Mouse (Mus musculus) liver, adult 2 months (tissue): ENCODE data around the gene Otop2. TPM values are rescaled to one million over a fixed set of nuclear protein-coding genes. Genes with fewer than 3 reads are reported as not detected.

Experiments used
- DNase-seq: peaks from one replicate; pipeline ENCODE4 v3.0.0-alpha.2; 2011; ENCODE audit warnings: low read depth, low spot score; ENCODE audit errors: extremely low read depth
- H3K27ac ChIP-seq: fragments of 200-500 bp; replicated peaks from 2 replicates; pipeline ENCODE4 v1.5.1; 2012; ENCODE audit warnings: low read depth, mild to moderate bottlenecking, control low read depth, inconsistent platforms, low read length; ENCODE audit not compliant: insufficient read depth
- H3K27me3 ChIP-seq: fragments of 200-500 bp; 2 replicates; pipeline ENCODE4 v1.6.1; 2012; ENCODE audit warnings: mild to moderate bottlenecking, moderate library complexity, low read length, inconsistent platforms; ENCODE audit not compliant: control insufficient read depth, insufficient read depth
- H3K36me3 ChIP-seq: fragments of 200-500 bp; 2 replicates; pipeline ENCODE4 v1.6.1; 2012; ENCODE audit warnings: low read length, inconsistent platforms; ENCODE audit not compliant: control insufficient read depth, insufficient read depth
- H3K4me1 ChIP-seq: fragments of 200-500 bp; 2 replicates; pipeline ENCODE4 v1.6.1; 2011; ENCODE audit warnings: low read length; ENCODE audit not compliant: control insufficient read depth, insufficient read depth
- H3K4me3 ChIP-seq: fragments of 200-500 bp; 2 replicates; pipeline ENCODE4 v1.5.1; 2011; ENCODE audit warnings: low read depth, mild to moderate bottlenecking, control low read depth, low read length, moderate library complexity; ENCODE audit not compliant: insufficient read depth
- H3K79me2 ChIP-seq: fragments of 200-500 bp; 2 replicates; pipeline ENCODE4 v1.6.1; 2012; ENCODE audit warnings: inconsistent platforms, mild to moderate bottlenecking, low read length, moderate library complexity; ENCODE audit not compliant: control insufficient read depth, insufficient read depth
- H3K9ac ChIP-seq: fragments of 200-500 bp; 2 replicates; pipeline ENCODE4 v1.6.1; 2012; ENCODE audit warnings: low read depth, mild to moderate bottlenecking, control low read depth, inconsistent platforms, low read length
- CTCF ChIP-seq: fragments of 200-500 bp; IDR thresholded peaks from 2 replicates; pipeline ENCODE4 v1.5.1; 2011; ENCODE audit warnings: low read depth, low read length, control low read depth
- POLR2A ChIP-seq: fragments of 200-500 bp; IDR thresholded peaks from 2 replicates; pipeline ENCODE4 v1.6.1; 2011; ENCODE audit warnings: low read length, control low read depth; ENCODE audit not compliant: insufficient read depth; ENCODE audit errors: extremely low read depth
- WGBS: fragments of 180-500 bp; shearing (Covaris S2); methylation state at CpG from one replicate; pipeline ENCODE4 v1.1.7; 2018; 5-methylcytosine and 5-hydroxymethylcytosine counted together
- polyA plus RNA-seq: library from polyadenylated mRNA; depleted of rRNA; stranded (reverse); fragments of >200 nt; gene quantifications from 2 replicates; pipeline ENCODE4 v1.2.3, GENCODE M21; 2012
- total RNA-seq: library from RNA; depleted of rRNA; stranded (reverse); fragments of >200 nt; gene quantifications from 2 replicates; pipeline ENCODE4 v1.2.3, GENCODE M21; 2014

Otop2 gene
- total and polyA plus RNA-seq, 2 experiments, result not detected

DNA sequence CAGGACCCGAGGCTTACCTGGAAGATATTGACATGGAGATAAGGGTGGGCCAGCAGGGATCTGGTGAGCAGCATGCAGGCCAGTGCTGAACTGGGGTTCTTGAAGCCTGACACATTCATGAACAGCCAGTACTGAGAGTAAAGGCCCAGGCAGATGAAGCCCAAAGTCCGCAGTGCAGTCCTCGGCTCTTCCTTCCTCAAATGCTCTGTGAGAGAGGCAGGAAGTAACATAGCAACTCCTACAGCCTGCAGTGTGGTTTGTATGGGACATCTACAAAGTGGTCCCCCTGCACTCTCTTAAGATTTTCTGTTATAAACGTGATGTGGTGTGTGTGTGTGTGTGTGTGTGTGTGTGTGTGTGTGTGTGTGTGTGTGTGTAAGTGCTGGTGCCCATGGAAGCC is 21.7 kb upstream of the Otop2 start:
- DNase-seq, result no peak
- Histone ChIP-seq H3K9ac (peak overlapping the region; percentile 19; the same call in 1 of the 2 replicates), H3K4me3 (no peak overlapping the region), H3K36me3 (peaks cover 17% of the 10 kb centered on the region; the same call in 1 of the 2 replicates), H3K79me2 (peaks cover 6% of the 10 kb centered on the region; the same call in 1 of the 2 replicates), H3K4me1 (peaks cover 2% of the 10 kb centered on the region; the same call in 1 of the 2 replicates), H3K27me3 (no peaks in the 10 kb centered on the region), H3K27ac (no peak overlapping the region)
- WGBS, result 68% methylated on average over 4 of the region's 4 CpGs
- TF ChIP-seq POLR2A (no peak), CTCF (no peak)

DNA sequence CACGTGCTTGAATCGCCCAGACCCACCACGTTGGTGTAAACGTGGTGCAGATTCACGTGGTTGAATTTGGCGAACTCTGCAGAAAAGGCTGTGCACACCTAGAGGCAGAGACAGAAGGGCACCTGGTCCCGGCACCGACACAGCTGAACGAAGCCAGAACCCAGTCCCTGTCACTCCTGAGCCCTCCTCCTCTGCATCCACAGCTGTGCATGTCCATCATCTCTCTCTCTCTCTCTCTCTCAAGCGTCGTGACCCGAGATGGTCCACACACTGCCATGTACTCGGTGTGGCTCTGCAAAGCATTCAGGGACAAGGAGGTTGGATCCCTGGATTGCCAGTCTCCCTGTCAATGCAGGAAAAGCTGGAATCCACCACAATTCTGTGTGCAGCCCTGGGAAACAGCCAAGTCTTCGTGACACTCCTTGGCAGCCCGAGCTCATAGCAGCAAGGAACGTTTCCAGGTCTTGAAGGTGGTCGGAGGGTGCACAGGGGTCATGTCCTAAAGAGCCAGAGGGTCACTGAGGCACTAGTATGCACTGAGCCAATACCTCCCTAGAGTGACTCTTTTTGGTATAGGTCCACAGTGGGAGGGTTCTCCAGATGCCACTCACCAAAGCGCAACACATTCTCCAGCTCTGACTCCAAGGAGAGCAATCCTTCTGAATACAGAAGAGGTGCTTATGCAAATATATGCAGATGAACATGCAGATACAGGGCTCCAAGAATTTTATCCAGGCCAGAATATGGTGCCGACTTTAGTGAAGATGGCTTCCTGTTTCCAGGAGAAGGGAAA is 20.6 kb upstream of the Otop2 start:
- H3K36me3 ChIP-seq, result peaks cover 20% of the 10 kb centered on the region; the same call in 1 of the 2 replicates
- H3K27me3 ChIP-seq, result no peaks in the 10 kb centered on the region
- no peak for DNase-seq
- peaks cover 11% of the 10 kb centered on the region; the same call in 1 of the 2 replicates for H3K79me2 ChIP-seq
- H3K9ac ChIP-seq, result no peak overlapping the region
- no peak overlapping the region for H3K27ac ChIP-seq
- H3K4me3 ChIP-seq, result no peak overlapping the region
- TF ChIP-seq POLR2A (no peak), CTCF (no peak)
- H3K4me1 ChIP-seq, result peaks cover 10% of the 10 kb centered on the region
- 84% methylated on average over 19 of the region's 19 CpGs for WGBS

DNA sequence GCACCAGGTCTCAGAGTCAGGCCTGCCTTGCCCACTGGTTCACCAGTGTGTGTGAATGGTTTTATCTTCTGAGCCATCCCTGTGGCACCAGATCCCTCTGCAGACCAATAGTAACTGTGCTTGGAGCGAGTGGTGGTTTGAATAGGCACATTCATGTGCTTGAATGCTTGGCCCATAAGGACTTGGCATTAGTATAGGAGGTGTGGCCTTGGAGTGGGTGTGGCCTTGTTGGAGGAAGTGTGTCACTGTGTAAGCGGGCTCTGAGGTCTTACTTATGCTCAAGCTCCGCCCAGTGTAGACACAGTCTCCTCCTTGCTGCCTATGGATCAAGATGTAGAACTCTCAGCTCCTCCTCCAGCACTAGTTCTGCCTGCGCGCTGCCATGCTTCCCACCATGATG is 19.6 kb upstream of the Otop2 start:
- Histone ChIP-seq H3K4me1 (peaks cover 19% of the 10 kb centered on the region), H3K9ac (no peak overlapping the region), H3K4me3 (no peak overlapping the region), H3K27me3 (no peaks in the 10 kb centered on the region), H3K79me2 (peaks cover 16% of the 10 kb centered on the region; the same call in 1 of the 2 replicates), H3K36me3 (peaks cover 20% of the 10 kb centered on the region; the same call in 1 of the 2 replicates), H3K27ac (no peak overlapping the region)
- 79% methylated on average over 5 of the region's 5 CpGs for WGBS
- DNase-seq, result peak; percentile 58
- TF ChIP-seq POLR2A (no peak), CTCF (no peak)

DNA sequence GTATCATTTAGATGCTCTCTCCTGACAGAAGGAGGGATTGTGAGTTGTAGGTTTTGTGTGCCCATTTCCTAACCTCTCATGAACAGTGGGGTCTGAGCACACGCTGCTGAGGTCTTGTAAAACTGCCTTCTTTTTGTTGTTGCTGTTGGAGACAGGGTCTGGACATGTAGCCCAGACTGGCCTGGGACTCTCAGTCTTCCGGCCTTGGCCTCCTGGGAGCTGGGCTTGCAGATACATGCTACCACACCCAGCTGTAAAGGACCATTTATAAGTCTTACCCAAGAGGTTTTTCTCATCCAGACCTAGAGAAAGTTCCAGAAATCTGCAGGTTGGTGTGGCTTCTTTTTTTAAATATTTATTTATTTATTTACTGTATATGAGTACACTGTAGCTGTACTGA is 18.7 kb upstream of the Otop2 start:
- WGBS, result 95% methylated on average over 2 of the region's 2 CpGs
- Histone ChIP-seq H3K79me2 (peaks cover 16% of the 10 kb centered on the region; the same call in 1 of the 2 replicates), H3K27ac (no peak overlapping the region), H3K4me1 (peaks cover 19% of the 10 kb centered on the region), H3K27me3 (no peaks in the 10 kb centered on the region), H3K9ac (no peak overlapping the region), H3K4me3 (no peak overlapping the region), H3K36me3 (peaks cover 19% of the 10 kb centered on the region; the same call in 1 of the 2 replicates)
- no peak for DNase-seq
- TF ChIP-seq CTCF, result no peak
- no peak for TF ChIP-seq POLR2A

DNA sequence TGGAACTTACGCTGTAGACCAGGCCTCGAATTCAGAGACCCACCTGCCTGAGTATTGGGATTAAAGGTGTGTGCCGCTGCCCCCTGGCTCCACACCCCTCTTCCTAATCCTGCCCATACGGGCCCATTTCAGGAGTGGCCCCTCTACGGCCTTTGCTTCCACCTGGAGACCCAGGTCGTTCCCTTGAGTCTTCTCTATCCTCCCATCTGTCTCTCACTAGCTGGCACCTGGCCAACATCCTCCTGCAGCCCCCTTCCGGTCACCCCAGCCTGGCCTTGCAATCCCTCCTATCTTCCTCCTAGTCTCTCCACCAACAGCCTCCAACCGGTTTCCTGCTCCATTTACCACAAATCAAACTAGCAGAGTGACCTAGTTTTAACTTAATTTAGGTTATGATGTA is 17.1 kb upstream of the Otop2 start:
- Histone ChIP-seq H3K27me3 (no peaks in the 10 kb centered on the region), H3K79me2 (peaks cover 20% of the 10 kb centered on the region; the same call in 1 of the 2 replicates), H3K9ac (no peak overlapping the region), H3K4me1 (peaks cover 26% of the 10 kb centered on the region), H3K4me3 (no peak overlapping the region), H3K27ac (no peak overlapping the region), H3K36me3 (peaks cover 12% of the 10 kb centered on the region; the same call in 1 of the 2 replicates)
- TF ChIP-seq POLR2A, result no peak
- TF ChIP-seq CTCF, result no peak
- WGBS, result 69% methylated on average over 8 of the region's 8 CpGs
- no peak for DNase-seq

DNA sequence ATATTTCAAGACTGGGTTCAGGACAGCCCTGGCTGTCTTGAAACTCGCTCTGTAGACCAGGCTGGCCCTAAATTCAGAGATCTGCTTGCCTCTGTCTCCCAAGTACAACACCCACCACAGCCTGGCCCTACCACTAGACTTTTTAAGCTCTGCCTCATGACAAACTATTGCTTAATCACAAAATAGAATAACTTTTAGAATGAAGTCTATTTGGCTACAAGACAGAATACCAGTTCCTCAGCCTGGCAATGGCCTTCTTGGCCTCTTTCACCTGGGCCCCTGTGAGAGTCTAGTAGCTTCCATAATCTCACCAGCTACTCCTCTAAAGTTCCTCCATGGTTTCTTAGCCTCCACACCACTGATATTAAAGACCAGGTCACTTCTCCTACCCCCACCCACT is 16.6 kb upstream of the Otop2 start:
- H3K36me3 ChIP-seq, result peaks cover 12% of the 10 kb centered on the region; the same call in 1 of the 2 replicates
- H3K9ac ChIP-seq, result no peak overlapping the region
- H3K79me2 ChIP-seq, result peaks cover 20% of the 10 kb centered on the region; the same call in 1 of the 2 replicates
- WGBS, result 78% methylated on average over 1 of the region's 1 CpGs
- H3K4me3 ChIP-seq, result no peak overlapping the region
- no peak for TF ChIP-seq CTCF
- TF ChIP-seq POLR2A, result no peak
- peaks cover 26% of the 10 kb centered on the region for H3K4me1 ChIP-seq
- no peaks in the 10 kb centered on the region for H3K27me3 ChIP-seq
- peak; percentile 56 for DNase-seq
- H3K27ac ChIP-seq, result peak overlapping the region; percentile 45
